Mouse (Mus musculus) cerebellum, adult 2 months (tissue): ENCODE measurements at regions not wholly inside any gene's neighbourhood (a gene's known extent, or its start where the extent isn't known, plus 50 kb on each side); places are given as distances from the start of the nearest gene placed in this dataset.

Experiments
- CTCF ChIP-seq: fragments of 200-500 bp; IDR thresholded peaks from 2 replicates; pipeline ENCODE4 v1.5.1; 2011; ENCODE audit warnings: low read depth, mild to moderate bottlenecking, control low read depth, low read length, moderate library complexity, borderline replicate concordance; ENCODE audit not compliant: insufficient read depth
- POLR2A ChIP-seq: fragments of 200-500 bp; IDR thresholded peaks from 2 replicates; pipeline ENCODE4 v1.6.1; 2011; ENCODE audit warnings: low read length, control low read depth, borderline replicate concordance; ENCODE audit not compliant: insufficient read depth

- TF ChIP-seq POLR2A = no peak; the same call in 1 of the 2 replicates
- TF ChIP-seq CTCF = no peak
Measured at GRCm38 (mm10) chr13:54301677-54302076, 69.5 kb upstream of the Cplx2 start.
